Mouse (Mus musculus): ENCODE measurements around the gene Negr1. TPM values are rescaled to one million over a fixed set of nuclear protein-coding genes. Genes with fewer than 3 reads are reported as not detected.

Gene Negr1
- total and polyA plus RNA-seq, 3 experiments: 0.16 TPM; not detected in 2

DNA sequence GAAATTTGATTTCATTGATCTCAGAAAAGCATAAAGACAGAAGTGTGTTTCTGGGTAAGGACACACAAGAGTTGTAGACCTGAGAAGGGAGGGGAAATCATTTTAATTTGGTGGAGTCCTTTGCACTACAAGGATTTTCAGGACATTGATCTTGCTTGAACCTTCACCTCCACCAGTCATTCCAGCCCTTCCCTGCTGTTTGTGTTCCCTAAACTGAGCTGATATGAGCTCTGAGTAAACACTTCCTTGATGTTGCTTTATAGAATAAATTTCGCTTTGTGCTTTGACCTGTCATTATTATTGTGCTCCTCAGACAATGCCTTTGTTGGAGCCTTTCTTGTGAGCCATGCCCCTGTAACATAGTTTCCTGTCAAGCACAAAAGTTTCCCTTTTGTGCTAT lies 335.0 kb downstream of the Negr1 start:
- H3K9me3 ChIP-seq (replicated peaks): 0 out of 2 replicates have a peak, but pooled peaks cover 2% of the 10 kb centered on the region

DNA sequence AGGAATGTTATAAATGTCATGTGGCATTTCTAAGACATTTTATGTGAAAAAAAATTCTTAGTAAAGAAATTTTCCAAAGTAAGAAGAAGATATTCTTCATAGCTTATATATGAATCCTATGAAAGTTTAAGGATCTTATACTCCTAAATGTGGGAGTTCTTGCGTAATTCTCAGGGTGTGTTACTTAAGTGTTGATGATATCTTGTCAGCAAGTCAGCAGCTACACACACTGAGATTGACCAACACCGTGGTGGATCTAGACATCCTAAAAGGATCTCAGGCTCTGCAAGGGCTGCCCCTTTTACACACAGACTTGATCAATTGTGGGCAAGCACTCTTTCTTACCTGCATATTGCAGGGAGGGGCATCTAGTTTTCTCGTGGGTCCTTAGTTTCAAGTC lies 339.5 kb downstream of the Negr1 start:
- Histone ChIP-seq H3K27me3 (ENCODE audit: insufficient read depth, low read length) (no peaks in the 10 kb centered on the region), H3K4me3 (ENCODE audit: low read depth, low read length) (no peak overlapping the region), H3K4me1 (ENCODE audit: insufficient read depth, low read depth, low read length) (no peaks in the 10 kb centered on the region), H3K36me3 (replicated peaks) (no peaks in the 10 kb centered on the region), H3K9me3 (replicated peaks) (peaks cover 2% of the 10 kb centered on the region; the same call in 1 of the 2 replicates)
- TF ChIP-seq GATA2 (IDR thresholded peaks at IDR 0.05; ENCODE audit: borderline replicate concordance, low read depth, low read length) (no peak), POLR2AphosphoS5 (IDR thresholded peaks at IDR 0.05; ENCODE audit: insufficient replicate concordance, low read depth, low read length) (no peak), CTCF (IDR thresholded peaks at IDR 0.05; ENCODE audit: low read depth, low read length) (no peak), GATA1 (IDR thresholded peaks at IDR 0.05; ENCODE audit: borderline replicate concordance, low read length) (no peak), TAL1 (conservative IDR thresholded peaks at IDR 0.05; ENCODE audit: low read depth, low read length) (no peak)
- no peak for ATAC-seq (ENCODE audit: extremely low read depth, insufficient number of reproducible peaks, low FRiP score, poor library complexity, severe bottlenecking)
- DNase-seq (ENCODE audit: low spot score): no peak

More for the DNA sequence above, 335.0 kb downstream of the Negr1 start:
- Histone ChIP-seq H3K4me1 (ENCODE audit: insufficient read depth, low read depth, low read length) (no peaks in the 10 kb centered on the region), H3K27me3 (ENCODE audit: insufficient read depth, low read length) (no peaks in the 10 kb centered on the region), H3K4me3 (ENCODE audit: low read depth, low read length) (no peak overlapping the region), H3K36me3 (replicated peaks) (no peaks in the 10 kb centered on the region)
- DNase-seq (ENCODE audit: low spot score): no peak
- ATAC-seq (ENCODE audit: extremely low read depth, insufficient number of reproducible peaks, low FRiP score, poor library complexity, severe bottlenecking): no peak
- TF ChIP-seq GATA1 (IDR thresholded peaks at IDR 0.05; ENCODE audit: borderline replicate concordance, low read length): no peak
- no peak for TF ChIP-seq GATA2 (IDR thresholded peaks at IDR 0.05; ENCODE audit: borderline replicate concordance, low read depth, low read length)
- TF ChIP-seq CTCF (IDR thresholded peaks at IDR 0.05; ENCODE audit: low read depth, low read length): no peak
- TF ChIP-seq TAL1 (conservative IDR thresholded peaks at IDR 0.05; ENCODE audit: low read depth, low read length): no peak
- no peak for TF ChIP-seq POLR2AphosphoS5 (IDR thresholded peaks at IDR 0.05; ENCODE audit: insufficient replicate concordance, low read depth, low read length)

DNA sequence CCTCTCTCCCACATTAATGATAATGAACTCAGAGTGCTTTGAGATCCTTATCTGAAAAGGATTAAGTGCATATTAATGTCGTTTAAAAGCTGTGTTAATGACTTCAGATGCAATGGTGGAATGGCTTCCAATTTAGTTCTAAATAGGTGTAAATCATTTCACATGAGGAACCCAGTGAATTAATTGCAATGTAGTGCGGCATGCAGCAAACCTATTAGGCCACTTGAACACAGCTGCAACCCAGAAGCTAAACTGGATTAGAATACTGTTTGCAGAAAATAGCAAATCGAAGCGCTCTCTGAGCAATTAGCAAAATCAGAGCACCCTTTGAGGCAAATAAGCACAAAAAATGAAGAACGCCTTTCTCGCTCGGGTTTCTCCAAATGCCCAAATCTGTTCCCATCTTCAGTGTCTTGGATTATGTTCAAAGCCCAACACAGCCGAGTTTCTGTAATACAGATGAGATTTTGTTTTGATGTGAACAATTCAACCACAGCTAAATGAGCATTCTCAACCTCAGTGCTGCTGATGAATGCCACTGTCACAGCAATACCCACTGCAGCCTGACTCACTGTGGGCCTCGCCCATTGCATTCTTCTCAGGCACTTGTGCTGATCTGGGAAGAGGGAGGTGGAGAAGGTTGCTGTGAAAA lies 342.5 kb downstream of the Negr1 start:
- ATAC-seq (ENCODE audit: extremely low read depth, insufficient number of reproducible peaks, low FRiP score, poor library complexity, severe bottlenecking): no peak
- no peaks in the 10 kb centered on the region for H3K36me3 ChIP-seq (replicated peaks)
- H3K27me3 ChIP-seq (ENCODE audit: insufficient read depth, low read length): no peaks in the 10 kb centered on the region
- H3K4me3 ChIP-seq (ENCODE audit: low read depth, low read length): no peak overlapping the region
- TF ChIP-seq CTCF (IDR thresholded peaks at IDR 0.05; ENCODE audit: low read depth, low read length): no peak
- no peak for TF ChIP-seq POLR2AphosphoS5 (IDR thresholded peaks at IDR 0.05; ENCODE audit: insufficient replicate concordance, low read depth, low read length)
- TF ChIP-seq GATA1 (IDR thresholded peaks at IDR 0.05; ENCODE audit: borderline replicate concordance, low read length): no peak
- TF ChIP-seq TAL1 (conservative IDR thresholded peaks at IDR 0.05; ENCODE audit: low read depth, low read length): no peak
- TF ChIP-seq GATA2 (IDR thresholded peaks at IDR 0.05; ENCODE audit: borderline replicate concordance, low read depth, low read length): no peak
- H3K4me1 ChIP-seq (ENCODE audit: insufficient read depth, low read depth, low read length): no peaks in the 10 kb centered on the region
- DNase-seq (ENCODE audit: low spot score): no peak
- peaks cover 2% of the 10 kb centered on the region; the same call in 1 of the 2 replicates for H3K9me3 ChIP-seq (replicated peaks)

DNA sequence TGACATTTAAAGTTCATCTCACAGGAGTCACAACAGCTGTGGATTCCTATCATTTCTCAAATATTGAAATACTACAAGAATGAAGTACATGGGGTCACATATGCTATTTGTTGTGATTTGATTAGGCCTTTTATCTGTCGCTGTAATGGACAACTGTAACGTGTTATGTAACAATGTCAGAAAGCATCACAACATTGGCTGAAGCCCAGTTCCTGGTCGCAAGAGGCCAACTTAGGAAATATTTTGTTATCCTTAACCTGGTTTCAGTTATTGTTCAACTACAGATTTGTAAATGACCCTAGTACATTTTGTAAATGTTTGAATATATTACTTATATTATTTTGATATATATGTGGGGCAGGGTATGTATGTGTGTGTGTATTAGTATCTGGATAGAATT lies 351.2 kb downstream of the Negr1 start:
- Histone ChIP-seq H3K4me3 (ENCODE audit: low read depth, low read length) (no peak overlapping the region), H3K36me3 (replicated peaks) (no peaks in the 10 kb centered on the region), H3K4me1 (ENCODE audit: insufficient read depth, low read depth, low read length) (no peaks in the 10 kb centered on the region), H3K9me3 (replicated peaks) (0 out of 2 replicates have a peak, but pooled peaks cover 6% of the 10 kb centered on the region), H3K27me3 (ENCODE audit: insufficient read depth, low read length) (no peaks in the 10 kb centered on the region)
- DNase-seq (ENCODE audit: low spot score): no peak
- no peak for TF ChIP-seq CTCF (IDR thresholded peaks at IDR 0.05; ENCODE audit: low read depth, low read length)
- TF ChIP-seq GATA1 (IDR thresholded peaks at IDR 0.05; ENCODE audit: borderline replicate concordance, low read length): no peak
- no peak for TF ChIP-seq GATA2 (IDR thresholded peaks at IDR 0.05; ENCODE audit: borderline replicate concordance, low read depth, low read length)
- TF ChIP-seq TAL1 (conservative IDR thresholded peaks at IDR 0.05; ENCODE audit: low read depth, low read length): no peak
- TF ChIP-seq POLR2AphosphoS5 (IDR thresholded peaks at IDR 0.05; ENCODE audit: insufficient replicate concordance, low read depth, low read length): no peak
- ATAC-seq (ENCODE audit: extremely low read depth, insufficient number of reproducible peaks, low FRiP score, poor library complexity, severe bottlenecking): no peak

DNA sequence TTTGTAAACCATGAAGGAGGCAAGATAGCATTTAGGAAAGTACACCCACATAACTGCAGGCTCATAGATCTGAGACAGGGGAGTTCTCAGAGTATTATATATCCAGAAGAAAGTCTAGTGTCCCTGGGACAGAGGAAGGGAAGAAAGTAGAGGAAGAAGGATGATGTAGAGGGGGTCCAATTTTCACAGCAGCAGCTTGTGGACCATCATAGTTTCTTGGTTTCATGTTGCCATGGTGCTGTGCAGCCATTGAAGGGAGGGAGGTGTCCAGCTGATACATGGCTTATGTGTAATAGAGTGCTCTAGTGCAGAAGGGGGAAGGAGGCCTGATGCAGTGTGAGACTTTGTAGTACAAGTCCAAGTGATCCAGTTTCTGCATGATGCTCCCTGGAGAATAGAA lies 359.8 kb downstream of the Negr1 start:
- H3K27me3 ChIP-seq (ENCODE audit: insufficient read depth, low read length): no peaks in the 10 kb centered on the region
- no peaks in the 10 kb centered on the region for H3K4me1 ChIP-seq (ENCODE audit: insufficient read depth, low read depth, low read length)
- ATAC-seq (ENCODE audit: extremely low read depth, insufficient number of reproducible peaks, low FRiP score, poor library complexity, severe bottlenecking): no peak
- no peak for DNase-seq (ENCODE audit: low spot score)
- no peak for TF ChIP-seq GATA2 (IDR thresholded peaks at IDR 0.05; ENCODE audit: borderline replicate concordance, low read depth, low read length)
- no peak overlapping the region for H3K4me3 ChIP-seq (ENCODE audit: low read depth, low read length)
- H3K36me3 ChIP-seq (replicated peaks): no peaks in the 10 kb centered on the region
- peaks cover 5% of the 10 kb centered on the region for H3K9me3 ChIP-seq (replicated peaks)

DNA sequence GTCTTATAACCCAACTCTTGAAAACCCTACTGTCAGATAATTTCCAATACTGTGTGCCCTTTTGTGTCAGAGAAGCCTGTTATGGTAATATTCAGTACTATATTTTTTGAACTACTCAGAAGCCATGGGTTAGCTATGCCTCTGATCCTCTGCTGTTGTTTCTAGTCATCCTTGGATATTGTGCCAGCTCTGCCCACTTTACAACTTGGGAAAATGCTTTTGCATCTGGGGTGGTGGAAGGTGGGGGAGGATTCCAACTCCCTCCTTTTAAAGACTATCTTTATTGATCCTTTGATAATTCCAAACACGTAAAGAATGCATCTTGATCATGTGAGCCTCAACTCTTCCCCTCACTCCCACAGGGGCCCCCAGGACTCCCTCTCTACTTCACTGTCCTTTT lies 361.6 kb downstream of the Negr1 start:
- Histone ChIP-seq H3K36me3 (replicated peaks) (no peaks in the 10 kb centered on the region), H3K9me3 (replicated peaks) (peaks cover 9% of the 10 kb centered on the region), H3K4me3 (ENCODE audit: low read depth, low read length) (no peak overlapping the region), H3K4me1 (ENCODE audit: insufficient read depth, low read depth, low read length) (no peaks in the 10 kb centered on the region), H3K27me3 (ENCODE audit: insufficient read depth, low read length) (no peaks in the 10 kb centered on the region)
- TF ChIP-seq POLR2AphosphoS5 (IDR thresholded peaks at IDR 0.05; ENCODE audit: insufficient replicate concordance, low read depth, low read length): no peak
- TF ChIP-seq GATA2 (IDR thresholded peaks at IDR 0.05; ENCODE audit: borderline replicate concordance, low read depth, low read length): no peak
- no peak for TF ChIP-seq GATA1 (IDR thresholded peaks at IDR 0.05; ENCODE audit: borderline replicate concordance, low read length)
- no peak for TF ChIP-seq TAL1 (conservative IDR thresholded peaks at IDR 0.05; ENCODE audit: low read depth, low read length)
- no peak for TF ChIP-seq CTCF (IDR thresholded peaks at IDR 0.05; ENCODE audit: low read depth, low read length)
- no peak for DNase-seq (ENCODE audit: low spot score)
- no peak for ATAC-seq (ENCODE audit: extremely low read depth, insufficient number of reproducible peaks, low FRiP score, poor library complexity, severe bottlenecking)
